Comparison of ENCODE assay signal across 9 mouse cellular contexts in the genomic region with DNA sequence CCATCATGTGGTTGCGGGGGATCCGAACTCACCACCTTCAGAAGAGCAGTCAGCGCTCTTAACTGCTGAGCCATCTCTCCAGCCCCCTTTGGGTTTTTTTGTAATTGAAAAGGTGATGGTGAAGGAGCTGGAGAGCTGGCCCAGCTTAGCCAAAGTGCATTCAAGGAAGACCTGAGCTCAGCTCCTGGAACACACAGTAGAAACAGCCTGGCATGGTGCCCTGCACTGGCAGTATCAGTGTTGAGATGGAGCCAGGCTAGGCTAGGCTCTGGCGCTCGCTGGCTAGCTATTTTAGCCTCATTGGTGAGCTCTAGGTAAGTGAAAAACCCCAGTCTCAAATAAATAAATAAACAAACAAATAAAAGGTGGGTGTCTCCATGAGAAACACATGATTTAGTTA. TPM values are rescaled to one million over a fixed set of nuclear protein-coding genes. Genes with fewer than 3 reads are reported as not detected.
DNase-seq lines count a peak whose midpoint lies in the region; ATAC-seq and TF ChIP-seq lines count a peak whose summit lies in the region.
"Had no signal": no experiment of that assay in that cellular context is flagged by ENCODE, and none has a peak within 500 bp of the region (broad histone marks: within the 10 kb centered on the region; RNA-seq: fewer than 3 reads in every experiment).

No protein-coding gene starts in this region.

- no peaks in the 10 kb centered on the region for H3K9me3 ChIP-seq in heart, embryonic 16.5 days (replicated peaks; ENCODE audit: control insufficient read depth, low read length)
- no peaks in the 10 kb centered on the region for H3K9me3 ChIP-seq in liver, embryonic 12.5 days (replicated peaks)
- H3K9me3 ChIP-seq: neural tube, embryonic 13.5 days had no signal

- ATAC-seq in cerebellum, adult (ENCODE audit: insufficient number of reproducible peaks, low FRiP score, low TSS enrichment): 0 out of 2 replicates have a peak, but pooled peaks have one; percentile 59
- peak; percentile 63 for ATAC-seq in heart, embryonic 16.5 days (replicated peaks; ENCODE audit: extremely low read depth, insufficient read depth, low FRiP score)
- no peak for ATAC-seq in liver, embryonic 12.5 days

- TF ChIP-seq CTCF in layer of hippocampus, adult 2 months (conservative IDR thresholded peaks at IDR 0.05): no peak

- WGBS in heart, embryonic 16.5 days: 73% methylated on average over 5 of the region's 5 CpGs
- WGBS in liver, embryonic 12.5 days (ENCODE audit: insufficient replicate concordance): 81% methylated on average over 5 of the region's 5 CpGs

- no peak overlapping the region for H3K9ac ChIP-seq in heart, embryonic 16.5 days (ENCODE audit: low read length)
- no peak overlapping the region for H3K9ac ChIP-seq in liver, embryonic 12.5 days
- H3K9ac ChIP-seq: neural tube, embryonic 13.5 days had no signal

- no peaks in the 10 kb centered on the region for H3K27me3 ChIP-seq in heart, embryonic 16.5 days (ENCODE audit: control insufficient read depth, insufficient read depth, low read length)
- H3K27me3 ChIP-seq in liver, embryonic 12.5 days (replicated peaks): no peaks in the 10 kb centered on the region
- H3K27me3 ChIP-seq: neural tube, embryonic 13.5 days had no signal

- peak; percentile 40 for DNase-seq in layer of hippocampus, adult 11-12 months (ENCODE audit: low spot score)
- no peak for DNase-seq in layer of hippocampus, adult 2 months (ENCODE audit: low spot score in 2 of 2)
- DNase-seq in NIH3T3 (ENCODE audit: low read depth): peak; percentile 58
- peak; percentile 50 for DNase-seq in ovary, postnatal 36 days (ENCODE audit: low spot score)
- DNase-seq in embryo, embryonic 11 days: no peak

- no peak overlapping the region for H3K4me2 ChIP-seq in heart, embryonic 16.5 days (ENCODE audit: low read depth, low read length)
- H3K4me2 ChIP-seq in liver, embryonic 12.5 days: no peak overlapping the region
- H3K4me2 ChIP-seq: neural tube, embryonic 13.5 days had no signal

- no peak overlapping the region for H3K4me3 ChIP-seq in layer of hippocampus, adult 2 months
- H3K4me3 ChIP-seq in heart, embryonic 16.5 days (ENCODE audit: low read length): no peak overlapping the region
- no peak overlapping the region for H3K4me3 ChIP-seq in liver, embryonic 12.5 days
- H3K4me3 ChIP-seq: neural tube, embryonic 13.5 days had no signal

- no peak overlapping the region for H3K27ac ChIP-seq in layer of hippocampus, adult 2 months
- H3K27ac ChIP-seq in heart, embryonic 16.5 days (ENCODE audit: low read length): no peak overlapping the region
- no peak overlapping the region for H3K27ac ChIP-seq in liver, embryonic 12.5 days
- H3K27ac ChIP-seq: neural tube, embryonic 13.5 days had no signal

- peaks cover 12% of the 10 kb centered on the region for H3K4me1 ChIP-seq in heart, embryonic 16.5 days (ENCODE audit: control insufficient read depth, insufficient read depth, low read length)
- peaks cover 21% of the 10 kb centered on the region for H3K4me1 ChIP-seq in liver, embryonic 12.5 days

- peaks cover 22% of the 10 kb centered on the region for H3K36me3 ChIP-seq in heart, embryonic 16.5 days (ENCODE audit: control insufficient read depth, insufficient read depth)
- peaks cover 42% of the 10 kb centered on the region for H3K36me3 ChIP-seq in liver, embryonic 12.5 days

RNA-seq across cellular contexts. Expression of gene Ndufs1, which starts 5.6 kb away (rescaled TPM):
- 100 to 1,000 TPM; 153 to 155 TPM for total RNA-seq in layer of hippocampus, adult 2 months (2021)
- polyA plus RNA-seq in heart, embryonic 16.5 days (2015; fragmentation: Nextera tagmentation; extraction: Ambion mirVana): 450 and 470 TPM in 2 replicates
- 133 and 137 TPM in 2 replicates for polyA plus RNA-seq in liver, embryonic 12.5 days (2016; fragmentation: Nextera tagmentation; extraction: Ambion mirVana)

RNA-seq across cellular contexts. Expression of gene Eef1b2, which starts 5.6 kb away (rescaled TPM):
- total RNA-seq in layer of hippocampus, adult 2 months (2021): 100 to 1,000 TPM; 343 to 345 TPM
- 296 and 333 TPM in 2 replicates for polyA plus RNA-seq in heart, embryonic 16.5 days (2015; fragmentation: Nextera tagmentation; extraction: Ambion mirVana)
- 388 and 395 TPM in 2 replicates for polyA plus RNA-seq in liver, embryonic 12.5 days (2016; fragmentation: Nextera tagmentation; extraction: Ambion mirVana)

RNA-seq across cellular contexts. Expression of gene Gpr1, which starts 32.1 kb away (rescaled TPM):
- total RNA-seq in layer of hippocampus, adult 2 months (2021): under 1 TPM; 0.49 to 0.61 TPM
- 0.12 and 0.30 TPM in 2 replicates for polyA plus RNA-seq in heart, embryonic 16.5 days (2015; fragmentation: Nextera tagmentation; extraction: Ambion mirVana)
- polyA plus RNA-seq in liver, embryonic 12.5 days (2016; fragmentation: Nextera tagmentation; extraction: Ambion mirVana): 0.08 TPM in 1 of 2 replicates, not detected in the other

Comparison
In these comparisons a context has a peak if more than half of its experiments do, and no peak if none do; other contexts are left out.
1. DNase-seq: peak in layer of hippocampus, adult 11-12 months (single experiment), NIH3T3 (single experiment) and ovary, postnatal 36 days (single experiment); none in layer of hippocampus, adult 2 months (0 of 2) and embryo, embryonic 11 days (single experiment).